Mouse (Mus musculus): Measurements from ENCODE around the gene Olfr768. TPM values are rescaled to one million over a fixed set of nuclear protein-coding genes. Genes with fewer than 3 reads are reported as not detected.
"Not testable (repeated sequence)": the region's sequence is repeated elsewhere in the genome, so short reads cannot be mapped to it uniquely, and the experiment has no call there.

Olfr768 gene
- not detected in 2 replicates for polyA plus RNA-seq (2014; fragmentation: Nextera tagmentation; extraction: Ambion mirVana)

DNA sequence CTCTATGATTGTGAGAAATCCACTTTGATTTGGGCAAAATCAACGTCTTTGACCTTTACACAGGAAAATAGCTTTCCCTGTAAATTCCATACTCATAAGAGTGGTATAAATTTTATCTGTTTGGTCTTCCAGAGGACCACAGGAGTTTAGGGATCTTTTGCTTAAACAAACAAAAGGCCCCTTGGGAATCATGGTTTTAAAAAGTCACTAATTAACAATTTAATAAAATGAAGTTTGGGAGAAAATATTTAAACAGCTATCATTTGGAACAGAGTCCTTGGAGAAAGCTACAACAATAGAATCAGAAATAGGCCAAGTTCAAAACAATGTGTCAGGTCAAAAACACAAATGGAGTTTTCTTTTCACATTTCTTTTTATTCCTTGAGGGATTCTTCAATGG, at the start of gene Olfr768:
TSS of gene Olfr768 (minus strand) at position 101 of the 400 bp plus-strand sequence.
- Histone ChIP-seq H3K9ac (ENCODE audit: low read length) (no peak within 1 kb of the TSS), H3K4me2 (ENCODE audit: low read length) (no peak within 1 kb of the TSS), H3K9me3 (ENCODE audit: control insufficient read depth, low read length) (no peaks in the 10 kb centered on the region), H3K27ac (replicated peaks in 1 of 2; ENCODE audit: control insufficient read depth in 1 of 2, insufficient read depth in 1 of 2, low read depth in 2 of 2, low read length in 2 of 2) (no peak within 1 kb of the TSS), H3K27me3 (ENCODE audit: control insufficient read depth, insufficient read depth, low read length) (no peaks in the 10 kb centered on the region), H3K36me3 (ENCODE audit: control insufficient read depth, insufficient read depth, low read length) (no peaks in the 10 kb centered on the region), H3K4me1 (ENCODE audit: control insufficient read depth in 2 of 2, insufficient read depth in 2 of 2, low read length in 2 of 2) (no peaks in the 10 kb centered on the region), H3K4me3 (ENCODE audit: control insufficient read depth in 1 of 2, insufficient read depth in 1 of 2, low read depth in 1 of 2, low read length in 2 of 2) (no peak within 1 kb of the TSS)
- 65% methylated on average over 1 of the region's 1 CpGs for WGBS
- ATAC-seq (ENCODE audit: insufficient number of reproducible peaks, insufficient read depth, low FRiP score, low read depth), result no peak

DNA sequence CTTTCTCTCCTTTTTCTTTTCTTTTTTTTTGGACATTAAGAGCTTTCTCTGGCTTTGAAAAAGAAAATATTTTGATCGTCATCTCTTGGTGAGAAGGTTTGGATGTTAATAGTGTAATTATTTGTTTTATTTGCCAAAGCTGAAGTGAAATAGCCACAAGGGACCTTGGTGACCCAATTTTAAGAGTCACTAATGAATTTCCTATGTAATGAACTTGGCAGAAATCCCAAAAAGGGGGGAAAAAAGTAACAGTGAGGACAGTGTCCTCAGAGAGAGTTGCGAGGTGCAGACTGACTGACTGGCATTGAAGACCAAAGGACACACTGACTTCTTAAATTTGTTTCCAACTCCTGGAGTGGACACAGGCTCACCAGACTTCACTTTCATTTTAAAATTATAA, 39.7 kb upstream of the Olfr768 start, which contains the start of gene Olfr770:
TSS of gene Olfr770 (minus strand) at position 101 of the 400 bp plus-strand sequence.
- Histone ChIP-seq H3K27me3 (ENCODE audit: control insufficient read depth, insufficient read depth, low read length) (no peaks in the 10 kb centered on the region), H3K4me2 (ENCODE audit: low read length) (no peak within 1 kb of the TSS), H3K36me3 (ENCODE audit: control insufficient read depth, insufficient read depth, low read length) (no peaks in the 10 kb centered on the region), H3K9ac (ENCODE audit: low read length) (no peak within 1 kb of the TSS), H3K9me3 (ENCODE audit: control insufficient read depth, low read length) (no peaks in the 10 kb centered on the region), H3K4me1 (ENCODE audit: control insufficient read depth in 2 of 2, insufficient read depth in 2 of 2, low read length in 2 of 2) (no peaks in the 10 kb centered on the region), H3K27ac (replicated peaks in 1 of 2; ENCODE audit: control insufficient read depth in 1 of 2, insufficient read depth in 1 of 2, low read depth in 2 of 2, low read length in 2 of 2) (no peak within 1 kb of the TSS), H3K4me3 (ENCODE audit: control insufficient read depth in 1 of 2, insufficient read depth in 1 of 2, low read depth in 1 of 2, low read length in 2 of 2) (no peak within 1 kb of the TSS)
- WGBS, result 81% methylated on average over 2 of the region's 2 CpGs
- no peak for ATAC-seq (ENCODE audit: insufficient number of reproducible peaks, insufficient read depth, low FRiP score, low read depth)

DNA sequence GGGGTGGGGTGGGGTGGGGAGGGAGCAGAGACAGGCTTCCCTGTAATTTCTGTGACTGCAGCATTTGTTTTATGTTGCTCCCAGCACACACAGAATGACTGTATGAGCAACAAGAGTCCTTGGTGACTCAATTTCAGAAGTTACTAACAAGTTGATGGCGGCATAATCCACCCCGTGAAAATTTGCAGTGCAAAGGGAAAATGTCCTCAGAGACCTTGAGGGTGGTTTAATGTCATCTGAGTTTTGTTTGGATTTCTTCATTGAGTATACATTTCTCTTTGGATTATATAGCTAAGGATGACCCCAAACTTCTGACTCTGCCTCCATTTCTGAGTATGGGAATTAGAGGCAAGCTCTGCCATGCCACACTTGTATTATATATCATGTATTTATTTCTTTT, 18.6 kb upstream of the Olfr768 start, which contains the start of gene Olfr769:
TSS of gene Olfr769 (minus strand) at position 101 of the 400 bp plus-strand sequence.
- Histone ChIP-seq H3K27ac (replicated peaks in 1 of 2; ENCODE audit: control insufficient read depth in 1 of 2, insufficient read depth in 1 of 2, low read depth in 2 of 2, low read length in 2 of 2) (no peak within 1 kb of the TSS), H3K36me3 (ENCODE audit: control insufficient read depth, insufficient read depth, low read length) (no peaks in the 10 kb centered on the region), H3K4me1 (ENCODE audit: control insufficient read depth in 2 of 2, insufficient read depth in 2 of 2, low read length in 2 of 2) (no peaks in the 10 kb centered on the region), H3K4me3 (ENCODE audit: control insufficient read depth in 1 of 2, insufficient read depth in 1 of 2, low read depth in 1 of 2, low read length in 2 of 2) (no peak within 1 kb of the TSS), H3K4me2 (ENCODE audit: low read length) (no peak within 1 kb of the TSS), H3K9ac (ENCODE audit: low read length) (no peak within 1 kb of the TSS), H3K9me3 (ENCODE audit: control insufficient read depth, low read length) (peaks cover 5% of the 10 kb centered on the region; the same call in 1 of the 2 replicates), H3K27me3 (ENCODE audit: control insufficient read depth, insufficient read depth, low read length) (no peaks in the 10 kb centered on the region)
- no peak for ATAC-seq (ENCODE audit: insufficient number of reproducible peaks, insufficient read depth, low FRiP score, low read depth)
- WGBS, result 67% methylated on average over 2 of the region's 2 CpGs

DNA sequence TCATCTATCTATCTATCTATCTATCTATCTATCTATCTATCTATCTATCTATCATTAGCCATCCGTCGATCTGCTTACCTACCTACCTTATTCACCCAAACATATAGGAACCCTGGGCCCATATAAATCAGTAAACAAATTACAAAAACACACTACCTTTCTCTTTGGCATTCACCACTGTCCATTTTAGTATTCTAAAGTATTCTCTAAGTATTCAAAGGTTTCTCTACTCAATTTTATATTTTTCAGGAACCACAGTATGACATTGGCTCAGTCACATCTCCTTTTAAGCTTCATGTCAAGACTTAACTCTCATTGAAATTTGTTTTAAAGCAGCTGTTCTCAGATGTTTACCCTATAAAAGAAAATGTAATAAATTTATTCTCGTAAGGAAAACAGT, 16.0 kb upstream of the Olfr768 start:
- H3K4me1 ChIP-seq (ENCODE audit: control insufficient read depth in 2 of 2, insufficient read depth in 2 of 2, low read length in 2 of 2), result no peaks in the 10 kb centered on the region
- no peak overlapping the region for H3K27ac ChIP-seq (replicated peaks in 1 of 2; ENCODE audit: control insufficient read depth in 1 of 2, insufficient read depth in 1 of 2, low read depth in 2 of 2, low read length in 2 of 2)
- H3K4me2 ChIP-seq (ENCODE audit: low read length), result no peak overlapping the region
- no peak overlapping the region for H3K9ac ChIP-seq (ENCODE audit: low read length)
- no peaks in the 10 kb centered on the region for H3K36me3 ChIP-seq (ENCODE audit: control insufficient read depth, insufficient read depth, low read length)
- H3K9me3 ChIP-seq (ENCODE audit: control insufficient read depth, low read length), result peaks cover 9% of the 10 kb centered on the region
- no peak overlapping the region for H3K4me3 ChIP-seq (ENCODE audit: control insufficient read depth in 1 of 2, insufficient read depth in 1 of 2, low read depth in 1 of 2, low read length in 2 of 2)
- no peak for ATAC-seq (ENCODE audit: insufficient number of reproducible peaks, insufficient read depth, low FRiP score, low read depth)
- 96% methylated on average over 3 of the region's 3 CpGs for WGBS
- no peaks in the 10 kb centered on the region for H3K27me3 ChIP-seq (ENCODE audit: control insufficient read depth, insufficient read depth, low read length)

DNA sequence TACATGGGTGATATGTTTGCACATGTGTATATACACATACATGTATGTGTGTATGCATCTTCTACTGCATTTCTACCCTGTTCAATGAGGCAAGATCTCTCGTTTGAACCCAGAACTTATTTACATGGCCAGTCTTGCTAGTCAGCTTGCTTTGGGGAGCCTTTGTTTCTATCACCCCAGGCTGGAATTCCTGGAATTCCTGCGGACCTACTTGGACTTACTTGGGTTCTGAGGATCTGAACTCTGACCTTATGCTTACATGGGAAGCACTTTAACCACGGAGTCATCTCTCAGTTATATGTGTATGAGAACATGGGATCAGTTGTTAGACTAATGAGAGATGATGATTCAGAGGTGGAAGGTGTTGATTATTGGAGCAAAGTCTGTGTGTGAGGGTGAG, 2.1 kb upstream of the Olfr768 start:
- Histone ChIP-seq H3K9ac (ENCODE audit: low read length) (no peak overlapping the region), H3K27ac (replicated peaks in 1 of 2; ENCODE audit: control insufficient read depth in 1 of 2, insufficient read depth in 1 of 2, low read depth in 2 of 2, low read length in 2 of 2) (no peak overlapping the region), H3K36me3 (ENCODE audit: control insufficient read depth, insufficient read depth, low read length) (no peaks in the 10 kb centered on the region), H3K4me3 (ENCODE audit: control insufficient read depth in 1 of 2, insufficient read depth in 1 of 2, low read depth in 1 of 2, low read length in 2 of 2) (no peak overlapping the region), H3K4me1 (ENCODE audit: control insufficient read depth in 2 of 2, insufficient read depth in 2 of 2, low read length in 2 of 2) (no peaks in the 10 kb centered on the region), H3K27me3 (ENCODE audit: control insufficient read depth, insufficient read depth, low read length) (no peaks in the 10 kb centered on the region), H3K9me3 (ENCODE audit: control insufficient read depth, low read length) (no peaks in the 10 kb centered on the region), H3K4me2 (ENCODE audit: low read length) (no peak overlapping the region)
- WGBS, result 29% methylated on average over 3 of the region's 3 CpGs
- no peak for ATAC-seq (ENCODE audit: insufficient number of reproducible peaks, insufficient read depth, low FRiP score, low read depth)

DNA sequence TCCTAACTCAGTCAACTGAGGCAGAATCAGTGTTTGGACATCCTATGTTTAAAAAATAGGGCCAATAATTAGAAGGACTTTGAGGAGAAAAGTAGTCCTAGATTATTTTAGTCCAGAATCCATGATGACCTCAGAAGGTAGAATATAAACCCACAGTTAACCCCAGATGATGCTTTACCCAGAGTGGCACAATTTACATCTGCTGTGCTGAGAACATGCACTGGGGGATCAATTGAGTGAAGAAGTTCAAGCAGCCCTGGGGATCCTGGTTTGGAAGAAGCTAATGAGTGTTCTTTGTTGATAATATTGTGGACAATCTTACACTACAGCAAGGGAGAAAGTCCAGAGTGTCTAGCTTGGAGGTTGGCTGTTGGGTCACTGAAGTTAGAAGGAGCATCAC, 16.4 kb downstream of the Olfr768 start, which contains the start of gene Olfr767:
TSS of gene Olfr767 (minus strand) at position 101 of the 400 bp plus-strand sequence.
- H3K9me3 ChIP-seq (ENCODE audit: control insufficient read depth, low read length); H3K27ac ChIP-seq (replicated peaks in 1 of 2; ENCODE audit: control insufficient read depth in 1 of 2, insufficient read depth in 1 of 2, low read depth in 2 of 2, low read length in 2 of 2); H3K4me3 ChIP-seq (ENCODE audit: control insufficient read depth in 1 of 2, insufficient read depth in 1 of 2, low read depth in 1 of 2, low read length in 2 of 2); H3K9ac ChIP-seq (ENCODE audit: low read length); H3K36me3 ChIP-seq (ENCODE audit: control insufficient read depth, insufficient read depth, low read length); H3K4me2 ChIP-seq (ENCODE audit: low read length); H3K27me3 ChIP-seq (ENCODE audit: control insufficient read depth, insufficient read depth, low read length); ATAC-seq (ENCODE audit: insufficient number of reproducible peaks, insufficient read depth, low FRiP score, low read depth); H3K4me1 ChIP-seq (ENCODE audit: control insufficient read depth in 2 of 2, insufficient read depth in 2 of 2, low read length in 2 of 2): not testable (repeated sequence)

DNA sequence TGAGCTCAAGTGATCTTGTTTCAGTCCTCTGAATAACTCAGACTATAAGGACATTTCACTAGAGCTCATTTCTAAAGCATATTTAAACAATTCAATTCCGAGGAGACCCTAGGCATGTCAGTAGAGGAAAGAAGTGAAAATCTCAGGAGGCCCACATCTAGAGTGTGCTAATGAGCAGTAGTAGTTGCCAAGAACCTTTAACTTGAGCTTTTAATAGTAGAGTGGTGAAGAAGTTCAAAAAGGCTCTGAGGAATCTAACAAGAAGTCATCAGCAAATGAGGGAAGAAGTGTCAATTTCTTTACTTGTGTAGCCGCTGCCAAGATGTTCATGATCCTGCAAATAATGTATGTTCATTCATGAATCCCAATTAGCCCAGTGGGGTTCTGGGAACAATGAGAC, 30.3 kb downstream of the Olfr768 start, which contains the start of gene Olfr766-ps1:
TSS of gene Olfr766-ps1 (minus strand) at position 101 of the 400 bp plus-strand sequence.
- Histone ChIP-seq H3K4me2 (ENCODE audit: low read length) (no peak within 1 kb of the TSS), H3K27ac (replicated peaks in 1 of 2; ENCODE audit: control insufficient read depth in 1 of 2, insufficient read depth in 1 of 2, low read depth in 2 of 2, low read length in 2 of 2) (no peak within 1 kb of the TSS), H3K9ac (ENCODE audit: low read length) (no peak within 1 kb of the TSS), H3K4me1 (ENCODE audit: control insufficient read depth in 2 of 2, insufficient read depth in 2 of 2, low read length in 2 of 2) (no peaks in the 10 kb centered on the region), H3K4me3 (ENCODE audit: control insufficient read depth in 1 of 2, insufficient read depth in 1 of 2, low read depth in 1 of 2, low read length in 2 of 2) (no peak within 1 kb of the TSS), H3K27me3 (ENCODE audit: control insufficient read depth, insufficient read depth, low read length) (no peaks in the 10 kb centered on the region), H3K36me3 (ENCODE audit: control insufficient read depth, insufficient read depth, low read length) (no peaks in the 10 kb centered on the region), H3K9me3 (ENCODE audit: control insufficient read depth, low read length) (no peaks in the 10 kb centered on the region)
- ATAC-seq (ENCODE audit: insufficient number of reproducible peaks, insufficient read depth, low FRiP score, low read depth), result no peak
- WGBS, result 73% methylated on average over 2 of the region's 2 CpGs

DNA sequence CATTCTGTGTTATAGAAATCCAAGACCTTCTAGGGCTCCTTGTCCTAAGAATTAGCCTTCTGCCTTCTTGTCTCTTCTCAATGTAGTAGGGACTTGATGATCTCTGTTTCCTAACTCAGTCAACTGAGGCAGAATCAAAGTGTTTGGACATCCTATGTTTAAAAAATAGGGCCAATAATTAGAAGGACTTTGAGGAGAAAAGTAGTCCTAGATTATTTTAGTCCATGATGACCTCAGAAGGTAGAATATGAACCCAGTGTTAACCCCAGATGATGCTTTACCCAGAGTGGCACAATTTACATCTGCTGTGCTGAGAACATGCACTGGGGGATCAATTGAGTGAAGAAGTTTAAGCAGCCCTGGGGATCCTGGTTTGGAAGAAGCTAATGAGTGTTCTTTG, 49.3 kb downstream of the Olfr768 start, which contains the start of gene Olfr765:
TSS of gene Olfr765 (minus strand) at position 101 of the 400 bp plus-strand sequence.
- not testable (repeated sequence) for H3K4me2 ChIP-seq (ENCODE audit: low read length); ATAC-seq (ENCODE audit: insufficient number of reproducible peaks, insufficient read depth, low FRiP score, low read depth); H3K4me3 ChIP-seq (ENCODE audit: control insufficient read depth in 1 of 2, insufficient read depth in 1 of 2, low read depth in 1 of 2, low read length in 2 of 2)

More for the DNA sequence above, 49.3 kb downstream of the Olfr768 start, which contains the start of gene Olfr765:
- not testable (repeated sequence) for H3K27me3 ChIP-seq (ENCODE audit: control insufficient read depth, insufficient read depth, low read length); H3K27ac ChIP-seq (replicated peaks in 1 of 2; ENCODE audit: control insufficient read depth in 1 of 2, insufficient read depth in 1 of 2, low read depth in 2 of 2, low read length in 2 of 2); H3K9me3 ChIP-seq (ENCODE audit: control insufficient read depth, low read length); H3K36me3 ChIP-seq (ENCODE audit: control insufficient read depth, insufficient read depth, low read length); H3K9ac ChIP-seq (ENCODE audit: low read length); H3K4me1 ChIP-seq (ENCODE audit: control insufficient read depth in 2 of 2, insufficient read depth in 2 of 2, low read length in 2 of 2)
